Mouse (Mus musculus) liver, embryonic 14.5 days (tissue): ENCODE measurements at regions not wholly inside any gene's neighbourhood (a gene's known extent, or its start where the extent isn't known, plus 50 kb on each side); places are given as distances from the start of the nearest gene placed in this dataset.

Source experiments
- ATAC-seq: fragments of 200-750 bp; cut with Nextera tagmentation; 2 replicates; pipeline ENCODE4 v1.8.0; 2017; ENCODE audit warnings: moderate number of reproducible peaks, mild to moderate bottlenecking, moderate library complexity; ENCODE audit not compliant: insufficient read depth
- DNase-seq, 3 experiments: peaks; one replicate each; pipeline ENCODE4 v3.0.0-alpha.2; 2012 to 2013; ENCODE audit warnings: low read depth in 3 of 3, low spot score in 3 of 3
- H3K27ac ChIP-seq: fragments of 300-500 bp; sonication (generic); 2 replicates; pipeline ENCODE4 v1.5.1; 2014; ENCODE audit warnings: moderate library complexity, mild to moderate bottlenecking, control low read depth, inconsistent platforms
- H3K27me3 ChIP-seq: fragments of 300-500 bp; sonication (generic); 2 replicates; pipeline ENCODE4 v1.6.1; 2014; ENCODE audit warnings: mild to moderate bottlenecking, low read length, moderate library complexity; ENCODE audit not compliant: control insufficient read depth, insufficient read depth
- H3K36me3 ChIP-seq: fragments of 300-500 bp; sonication (generic); replicated peaks from 2 replicates; pipeline ENCODE4 v1.6.1; 2014; ENCODE audit warnings: low read depth; ENCODE audit not compliant: control insufficient read depth, insufficient read depth
- H3K4me1 ChIP-seq, 2 experiments: fragments of 200-500 bp in 1 of 2; fragments of 300-500 bp in 1 of 2; sonication (generic) in 1 of 2; replicated peaks; 2 replicates each; pipeline ENCODE4 v1.6.1; 2012 to 2014; ENCODE audit warnings: antibody characterized with exemption in 1 of 2, inconsistent platforms in 1 of 2, low read length in 1 of 2; ENCODE audit not compliant: control insufficient read depth in 2 of 2, insufficient read depth in 2 of 2
- H3K4me2 ChIP-seq: fragments of 300-500 bp; sonication (generic); 2 replicates; pipeline ENCODE4 v1.6.1; 2014; ENCODE audit warnings: low read depth, mild to moderate bottlenecking, control low read depth, moderate library complexity
- H3K4me3 ChIP-seq, 2 experiments: fragments of 200-500 bp in 1 of 2; fragments of 300-500 bp in 1 of 2; sonication (generic) in 1 of 2; 2 replicates each; pipeline ENCODE4 v1.5.1; 2012 to 2014; ENCODE audit warnings: low read depth in 2 of 2, low read length in 2 of 2, mild to moderate bottlenecking in 2 of 2, control low read depth in 1 of 2, inconsistent platforms in 1 of 2, moderate library complexity in 1 of 2; ENCODE audit not compliant: insufficient read depth in 1 of 2
- H3K9ac ChIP-seq: fragments of 300-500 bp; sonication (generic); replicated peaks from 2 replicates; pipeline ENCODE4 v1.6.1; 2014; ENCODE audit warnings: mild to moderate bottlenecking, control low read depth, moderate library complexity
- H3K9me3 ChIP-seq: fragments of 300-500 bp; sonication (generic); 2 replicates; pipeline ENCODE4 v1.6.1; 2016; ENCODE audit warnings: low read length, mixed read lengths; ENCODE audit not compliant: control insufficient read depth
- CTCF ChIP-seq: IDR thresholded peaks from 2 replicates; pipeline ENCODE4 v1.5.1; 2016; ENCODE audit warnings: antibody characterized with exemption, low read depth, control low read depth
- EP300 ChIP-seq: IDR thresholded peaks from 2 replicates; pipeline ENCODE4 v1.6.1; 2016; ENCODE audit warnings: antibody characterized with exemption, low read depth
- WGBS: fragments of 180-500 bp; shearing (Covaris S2); extraction: QIAGEN DNeasy Blood & Tissue Kit; methylation state at CpG from one replicate; pipeline ENCODE4 v1.1.7; 2014; ENCODE audit not compliant: insufficient replicate concordance; 5-methylcytosine and 5-hydroxymethylcytosine counted together

GRCm38 (mm10) chr3:124930773-124931607, 350.1 kb upstream of the 1700003H04Rik start:
- no peak overlapping the region for H3K4me2 ChIP-seq
- H3K4me1 ChIP-seq, result 0 out of 4 replicates have a peak, but pooled peaks cover 0 to 4% of the 10 kb centered on the region in 2 experiments
- H3K9ac ChIP-seq, result no peak overlapping the region
- no peaks in the 10 kb centered on the region for H3K36me3 ChIP-seq
- 58% methylated on average over 15 of the region's 15 CpGs for WGBS
- DNase-seq, result no peak
- H3K4me3 ChIP-seq, result no peak overlapping the region
- H3K9me3 ChIP-seq, result no peaks in the 10 kb centered on the region
- ATAC-seq, result no peak
- H3K27ac ChIP-seq, result no peak overlapping the region
- no peaks in the 10 kb centered on the region for H3K27me3 ChIP-seq
- TF ChIP-seq EP300, result no peak
- no peak for TF ChIP-seq CTCF

GRCm38 (mm10) chr3:124908925-124909324, 328.0 kb upstream of the 1700003H04Rik start:
- no peaks in the 10 kb centered on the region for H3K27me3 ChIP-seq
- no peak overlapping the region for H3K4me2 ChIP-seq
- DNase-seq, result no peak
- H3K27ac ChIP-seq, result no peak overlapping the region
- no peaks in the 10 kb centered on the region for H3K9me3 ChIP-seq
- TF ChIP-seq CTCF, result no peak
- no peak for TF ChIP-seq EP300
- H3K4me3 ChIP-seq, result no peak overlapping the region
- ATAC-seq, result no peak
- WGBS, result 61% methylated on average over 4 of the region's 4 CpGs
- H3K4me1 ChIP-seq, result no peaks in the 10 kb centered on the region
- H3K36me3 ChIP-seq, result no peaks in the 10 kb centered on the region
- no peak overlapping the region for H3K9ac ChIP-seq
